Mouse (Mus musculus): Measurements from ENCODE around the gene Nptx1. TPM values are rescaled to one million over a fixed set of nuclear protein-coding genes. Genes with fewer than 3 reads are reported as not detected.

The Nptx1 gene
- total and polyA plus RNA-seq, 2 experiments from 2014 or later, result 0.23 to 1.6 TPM

- TF ChIP-seq EP300 (IDR thresholded peaks at IDR 0.05; ENCODE audit: low read depth), result no peak
- no peak for TF ChIP-seq CTCF (IDR thresholded peaks at IDR 0.05; ENCODE audit: low read depth)
- Histone ChIP-seq H3K9ac (replicated peaks; ENCODE audit: low read depth, low read length) (no peak overlapping the region), H3K4me1 (ENCODE audit: control insufficient read depth, insufficient read depth) (no peaks in the 10 kb centered on the region), H3K27ac (ENCODE audit: low read depth) (no peak overlapping the region), H3K4me2 (ENCODE audit: low read depth, low read length) (no peak overlapping the region), H3K4me3 (ENCODE audit: low read depth, low read length) (no peak overlapping the region), H3K9me3 (replicated peaks; ENCODE audit: control insufficient read depth, low read length) (no peaks in the 10 kb centered on the region), H3K27me3 (ENCODE audit: control insufficient read depth, insufficient read depth, low read length) (peaks cover 51% of the 10 kb centered on the region), H3K36me3 (replicated peaks; ENCODE audit: control insufficient read depth, insufficient read depth, low read length) (no peaks in the 10 kb centered on the region)
- no peak for ATAC-seq (ENCODE audit: insufficient read depth, low read depth)
- WGBS, result 72% methylated on average over 7 of the region's 7 CpGs
- no peak for DNase-seq (ENCODE audit: low spot score)
Observed at GRCm38 (mm10) chr11:119554706-119555105, 7.2 kb upstream of the Nptx1 start.

- no peak for TF ChIP-seq EP300 (IDR thresholded peaks at IDR 0.05; ENCODE audit: low read depth)
- no peak for TF ChIP-seq CTCF (IDR thresholded peaks at IDR 0.05; ENCODE audit: low read depth)
- Histone ChIP-seq H3K9ac (replicated peaks; ENCODE audit: low read depth, low read length) (no peak overlapping the region), H3K4me1 (ENCODE audit: control insufficient read depth, insufficient read depth) (peaks cover 10% of the 10 kb centered on the region; the same call in 1 of the 2 replicates), H3K27ac (ENCODE audit: low read depth) (no peak overlapping the region), H3K9me3 (replicated peaks; ENCODE audit: control insufficient read depth, low read length) (no peaks in the 10 kb centered on the region), H3K27me3 (ENCODE audit: control insufficient read depth, insufficient read depth, low read length) (peaks cover 67% of the 10 kb centered on the region), H3K4me2 (ENCODE audit: low read depth, low read length) (no peak overlapping the region), H3K36me3 (replicated peaks; ENCODE audit: control insufficient read depth, insufficient read depth, low read length) (no peaks in the 10 kb centered on the region), H3K4me3 (ENCODE audit: low read depth, low read length) (no peak overlapping the region)
- DNase-seq (ENCODE audit: low spot score) (no peak), ATAC-seq (ENCODE audit: insufficient read depth, low read depth) (no peak)
- WGBS, result 49% methylated on average over 9 of the region's 9 CpGs
Observed at GRCm38 (mm10) chr11:119552902-119553802, 5.6 kb upstream of the Nptx1 start.

- H3K4me1 ChIP-seq (ENCODE audit: control insufficient read depth, insufficient read depth), result peaks cover 18% of the 10 kb centered on the region
- 53% methylated on average over 1 of the region's 1 CpGs for WGBS
Observed at GRCm38 (mm10) chr11:119552301-119552700, 4.7 kb upstream of the Nptx1 start.

DNA sequence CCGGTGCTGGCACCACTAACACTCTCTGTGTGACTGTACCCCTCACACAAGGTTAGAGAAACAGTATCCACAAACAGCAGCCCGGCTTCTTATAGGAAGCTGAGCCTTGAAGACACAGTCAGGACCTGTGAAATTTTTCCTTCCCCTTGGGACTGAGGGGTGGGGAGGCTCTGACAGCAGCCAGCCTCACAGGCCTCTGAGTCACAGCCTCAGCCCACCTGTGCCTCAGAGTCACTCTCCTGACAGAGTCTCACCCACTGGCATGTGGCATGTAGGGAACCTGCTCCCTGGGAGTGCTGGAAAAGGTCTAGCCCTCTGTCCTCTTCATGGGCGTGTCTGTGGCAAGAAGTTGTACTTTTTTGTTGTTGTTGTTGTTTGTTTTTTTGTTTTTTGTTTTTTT lies 3.9 kb upstream of the Nptx1 start:
- ATAC-seq (ENCODE audit: insufficient read depth, low read depth), result no peak
- Histone ChIP-seq H3K9me3 (replicated peaks; ENCODE audit: control insufficient read depth, low read length) (no peaks in the 10 kb centered on the region), H3K27ac (ENCODE audit: low read depth) (no peak overlapping the region), H3K9ac (replicated peaks; ENCODE audit: low read depth, low read length) (no peak overlapping the region), H3K4me2 (ENCODE audit: low read depth, low read length) (no peak overlapping the region), H3K4me3 (ENCODE audit: low read depth, low read length) (no peak overlapping the region), H3K4me1 (ENCODE audit: control insufficient read depth, insufficient read depth) (peaks cover 25% of the 10 kb centered on the region), H3K27me3 (ENCODE audit: control insufficient read depth, insufficient read depth, low read length) (peaks cover 72% of the 10 kb centered on the region), H3K36me3 (replicated peaks; ENCODE audit: control insufficient read depth, insufficient read depth, low read length) (no peaks in the 10 kb centered on the region)
- TF ChIP-seq EP300 (IDR thresholded peaks at IDR 0.05; ENCODE audit: low read depth) (no peak), CTCF (IDR thresholded peaks at IDR 0.05; ENCODE audit: low read depth) (no peak)
- WGBS, result 49% methylated on average over 3 of the region's 3 CpGs
- DNase-seq (ENCODE audit: low spot score), result no peak

More at GRCm38 (mm10) chr11:119552301-119552700, 4.7 kb upstream of the Nptx1 start:
- peaks cover 70% of the 10 kb centered on the region for H3K27me3 ChIP-seq (ENCODE audit: control insufficient read depth, insufficient read depth, low read length)
- H3K36me3 ChIP-seq (replicated peaks; ENCODE audit: control insufficient read depth, insufficient read depth, low read length), result no peaks in the 10 kb centered on the region
- H3K9me3 ChIP-seq (replicated peaks; ENCODE audit: control insufficient read depth, low read length), result no peaks in the 10 kb centered on the region
- no peak overlapping the region for H3K27ac ChIP-seq (ENCODE audit: low read depth)
- no peak overlapping the region for H3K4me2 ChIP-seq (ENCODE audit: low read depth, low read length)
- ATAC-seq (ENCODE audit: insufficient read depth, low read depth) (peak; percentile 19; the same call in 1 of the 2 replicates), DNase-seq (ENCODE audit: low spot score) (no peak)
- TF ChIP-seq EP300 (IDR thresholded peaks at IDR 0.05; ENCODE audit: low read depth), result no peak
- TF ChIP-seq CTCF (IDR thresholded peaks at IDR 0.05; ENCODE audit: low read depth), result no peak
- H3K9ac ChIP-seq (replicated peaks; ENCODE audit: low read depth, low read length), result no peak overlapping the region
- no peak overlapping the region for H3K4me3 ChIP-seq (ENCODE audit: low read depth, low read length)

GRCm38 (mm10) chr11:119550546-119551335 lies 3.2 kb upstream of the Nptx1 start:
- 59% methylated on average over 10 of the region's 10 CpGs for WGBS
- Histone ChIP-seq H3K9ac (replicated peaks; ENCODE audit: low read depth, low read length) (no peak overlapping the region), H3K9me3 (replicated peaks; ENCODE audit: control insufficient read depth, low read length) (no peaks in the 10 kb centered on the region), H3K4me1 (ENCODE audit: control insufficient read depth, insufficient read depth) (peaks cover 29% of the 10 kb centered on the region), H3K27ac (ENCODE audit: low read depth) (no peak overlapping the region), H3K4me3 (ENCODE audit: low read depth, low read length) (no peak overlapping the region), H3K27me3 (ENCODE audit: control insufficient read depth, insufficient read depth, low read length) (peaks cover 74% of the 10 kb centered on the region), H3K36me3 (replicated peaks; ENCODE audit: control insufficient read depth, insufficient read depth, low read length) (no peaks in the 10 kb centered on the region), H3K4me2 (ENCODE audit: low read depth, low read length) (no peak overlapping the region)
- no peak for TF ChIP-seq EP300 (IDR thresholded peaks at IDR 0.05; ENCODE audit: low read depth)
- TF ChIP-seq CTCF (IDR thresholded peaks at IDR 0.05; ENCODE audit: low read depth), result no peak
- no peak for DNase-seq (ENCODE audit: low spot score)
- no peak for ATAC-seq (ENCODE audit: insufficient read depth, low read depth)
